Mouse (Mus musculus) thymus, adult 18-20 months (tissue): ENCODE measurements around the gene Ogt.
A peak's percentile ranks its signal among the peaks of the same experiment; 100 is the strongest.

ENCODE experiments used
- DNase-seq, 2 experiments: peaks; one replicate each; pipeline ENCODE4 v3.0.0; 2022; ENCODE audit warnings: mixed read lengths in 2 of 2

Gene Ogt

GRCm38 (mm10) chrX:101639741-101640166, at the start of gene Ogt:
Gene Ogt, plus strand, starts transcription at chrX:101640060.
- DNase-seq = peak; percentile 73 to 89

GRCm38 (mm10) chrX:101616183-101616582, 23.7 kb upstream of the Ogt start:
- no peak for DNase-seq

GRCm38 (mm10) chrX:101617889-101618288, 22.0 kb upstream of the Ogt start:
- DNase-seq = no peak

- no peak for DNase-seq
These were observed 19.5 kb upstream of the Ogt start for GRCm38 (mm10) chrX:101620317-101620716.

GRCm38 (mm10) chrX:101622539-101622938, 17.3 kb upstream of the Ogt start:
- DNase-seq = no peak

- no peak for DNase-seq
These were observed 2.9 kb upstream of the Ogt start for GRCm38 (mm10) chrX:101636821-101637525.

- no peak for DNase-seq
These were observed 1.0 kb upstream of the Ogt start for GRCm38 (mm10) chrX:101638856-101639255.

- peak in 1 of 2 experiments; percentile 4 for DNase-seq
These were observed 554 bp upstream of the Ogt start for GRCm38 (mm10) chrX:101639306-101639705.

GRCm38 (mm10) chrX:101640194-101641160, 617 bp downstream of the Ogt start:
- peak; percentile 17 to 20 for DNase-seq

GRCm38 (mm10) chrX:101641161-101641530, 1.3 kb downstream of the Ogt start:
- no peak for DNase-seq

- DNase-seq = no peak
These were observed 2.2 kb downstream of the Ogt start for GRCm38 (mm10) chrX:101642091-101642490.

GRCm38 (mm10) chrX:101645286-101645685, 5.4 kb downstream of the Ogt start:
- DNase-seq = no peak

GRCm38 (mm10) chrX:101646621-101647020, 6.8 kb downstream of the Ogt start:
- no peak for DNase-seq

GRCm38 (mm10) chrX:101695686-101696085, 55.8 kb downstream of the Ogt start:
- DNase-seq = no peak

- no peak for DNase-seq
These were observed 57.7 kb downstream of the Ogt start for GRCm38 (mm10) chrX:101697537-101697936.

GRCm38 (mm10) chrX:101698232-101698631, 58.4 kb downstream of the Ogt start:
- no peak for DNase-seq

GRCm38 (mm10) chrX:101705111-101705510, 65.3 kb downstream of the Ogt start:
- no peak for DNase-seq

GRCm38 (mm10) chrX:101720401-101720800, 80.5 kb downstream of the Ogt start:
- DNase-seq = no peak

GRCm38 (mm10) chrX:101730010-101730409, 90.2 kb downstream of the Ogt start:
- no peak for DNase-seq

- no peak for DNase-seq
These were observed 92.8 kb downstream of the Ogt start for GRCm38 (mm10) chrX:101732644-101733043.

- DNase-seq = no peak
These were observed 93.4 kb downstream of the Ogt start for GRCm38 (mm10) chrX:101733288-101733687.

GRCm38 (mm10) chrX:101733828-101734319, 94.0 kb downstream of the Ogt start, which contains the start of gene Cxcr3:
Gene Cxcr3, minus strand, starts transcription at chrX:101734269.
- no peak for DNase-seq
